Mouse (Mus musculus) megakaryocyte-erythroid progenitor cell, adult 5-6 weeks (primary cell): ENCODE measurements around the gene Nqo1. TPM values are rescaled to one million over a fixed set of nuclear protein-coding genes. Genes with fewer than 3 reads are reported as not detected.

Experiments
- ATAC-seq: replicated peaks from 2 replicates; pipeline ENCODE4 v1.8.0; 2016; ENCODE audit warnings: mild to moderate bottlenecking, inconsistent platforms; ENCODE audit not compliant: severe bottlenecking, poor library complexity, low FRiP score, low TSS enrichment
- total RNA-seq, 2 experiments: library from RNA; stranded (forward) in 1 of 2; stranded (reverse) in 1 of 2; fragments of 200-1000, 215-1000 nt in 1 of 2; fragments of >200 nt in 1 of 2; fragmentation: Nextera tagmentation in 1 of 2; gene quantifications; 2 replicates each; pipeline ENCODE4 v1.2.3; 2014 to 2017

Nqo1 gene
- total RNA-seq, 2 experiments from 2014 or later: 30.2 to 30.4 TPM

DNA sequence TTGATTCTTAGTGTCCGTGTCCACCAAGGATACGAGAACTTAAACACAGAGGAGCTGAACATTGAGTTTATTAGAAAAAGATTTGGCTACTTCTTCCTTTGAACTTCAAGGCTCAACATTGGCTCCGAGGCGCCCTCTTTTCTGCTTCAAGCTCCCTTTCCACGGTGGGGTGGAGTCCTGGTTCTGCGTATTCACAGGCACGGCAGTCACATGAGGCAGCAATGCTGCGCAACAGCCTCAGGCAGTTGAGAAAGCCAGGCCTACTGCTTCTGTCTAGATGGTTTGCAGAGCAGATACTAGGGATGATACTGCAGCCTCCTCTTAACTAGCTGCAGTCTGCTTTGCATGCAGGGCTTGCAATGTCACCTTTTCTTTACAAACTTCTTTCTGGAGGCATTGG, 9.5 kb upstream of the Nqo1 start:
- ATAC-seq: no peak

DNA sequence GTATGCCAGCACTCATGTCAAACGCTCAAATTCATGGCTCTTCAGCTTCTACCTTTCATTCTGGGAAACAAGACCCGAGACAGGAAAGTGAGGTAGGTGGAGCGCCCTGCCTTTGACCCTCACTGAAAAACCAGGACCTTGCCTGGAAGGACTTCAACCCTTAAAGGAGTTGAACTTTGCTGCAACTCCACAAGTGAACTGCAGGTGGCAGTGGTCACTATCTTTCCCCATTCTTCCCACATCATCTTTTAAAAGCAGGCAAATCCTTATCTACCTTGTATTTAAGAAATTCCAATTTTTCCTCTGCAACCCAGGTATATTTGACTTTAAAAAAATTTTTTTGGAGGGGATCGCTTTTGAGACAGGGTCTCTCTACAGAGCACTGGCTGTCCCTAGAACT, 8.4 kb upstream of the Nqo1 start:
- ATAC-seq: 0 out of 2 replicates have a peak, but pooled peaks have one; percentile 53

DNA sequence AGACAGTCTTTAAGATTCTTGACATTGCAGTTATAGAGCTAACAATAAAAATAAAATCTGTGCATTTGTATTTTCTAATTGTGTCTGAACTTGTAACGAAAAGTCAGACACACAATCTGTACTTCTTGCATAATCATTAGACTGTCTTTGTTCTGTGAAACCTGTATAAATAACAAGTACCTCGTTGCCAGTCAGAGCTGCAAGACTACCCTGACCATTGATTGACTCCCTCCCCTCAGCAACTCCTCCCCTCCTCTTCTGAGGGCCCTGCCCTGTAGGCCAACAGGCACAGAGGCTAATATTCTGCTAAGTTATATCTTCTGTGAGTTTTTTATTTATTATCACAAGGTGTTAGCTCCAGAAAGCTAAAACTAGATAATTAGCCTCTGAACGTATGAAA, 2.9 kb upstream of the Nqo1 start:
- ATAC-seq: no peak

DNA sequence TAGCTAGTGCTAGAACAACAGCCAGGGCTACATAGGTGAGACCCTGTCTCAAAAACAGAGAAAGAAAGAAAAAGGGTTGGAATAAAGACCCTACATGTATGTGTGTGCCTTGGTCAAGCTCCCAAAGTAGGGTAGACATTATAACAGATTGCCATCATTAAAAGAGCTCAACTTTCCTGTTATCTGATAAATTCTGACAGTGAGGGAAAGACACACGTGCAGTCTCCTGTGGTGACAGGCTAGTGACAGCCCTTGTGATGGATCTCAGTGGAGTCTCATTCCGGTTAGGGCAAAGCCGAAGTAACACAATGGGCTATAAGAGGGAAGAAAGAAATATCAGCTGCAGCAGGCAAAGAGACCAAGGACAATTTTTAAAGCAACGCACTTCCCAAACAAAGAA, 1.1 kb upstream of the Nqo1 start:
- no peak for ATAC-seq

DNA sequence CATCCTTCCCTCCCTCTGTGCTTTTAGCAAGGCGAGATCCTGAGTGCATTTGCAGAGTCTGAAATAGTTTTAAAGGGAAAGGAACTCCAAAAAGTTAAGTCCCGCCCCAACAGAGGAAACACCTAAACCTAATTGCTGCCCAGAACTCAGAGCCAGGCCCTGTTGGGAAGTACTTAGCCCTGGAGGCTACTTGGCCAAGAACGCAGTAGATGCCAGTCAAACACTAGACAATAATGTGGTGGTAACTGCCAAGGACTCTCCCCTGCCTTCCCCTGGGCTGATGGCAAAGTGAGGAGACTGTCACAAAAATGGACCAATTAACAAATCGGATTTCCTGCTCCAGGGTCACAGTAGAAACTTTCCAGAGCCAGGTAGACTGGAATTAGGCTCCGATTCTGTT, 1.1 kb downstream of the Nqo1 start:
- ATAC-seq: no peak

DNA sequence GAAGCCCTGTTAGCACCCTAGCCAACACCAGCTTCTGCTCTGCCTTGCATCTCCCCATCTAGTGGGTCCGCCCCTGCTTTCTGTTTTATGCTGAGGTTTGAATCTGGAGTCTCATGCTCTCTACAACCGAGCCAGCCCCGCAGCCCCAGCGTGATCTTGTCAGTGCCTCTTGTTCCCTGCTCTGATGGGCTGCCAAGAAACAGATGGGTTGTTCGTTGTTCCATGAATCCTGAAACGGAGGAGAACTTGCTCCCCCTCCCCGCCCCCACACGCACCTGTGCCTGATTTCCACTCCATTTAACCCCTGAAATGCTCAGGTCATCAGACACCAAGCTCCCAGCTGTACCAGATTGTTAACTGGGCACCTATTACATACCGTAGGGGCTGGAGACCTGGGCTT, 3.5 kb downstream of the Nqo1 start:
- ATAC-seq: no peak

DNA sequence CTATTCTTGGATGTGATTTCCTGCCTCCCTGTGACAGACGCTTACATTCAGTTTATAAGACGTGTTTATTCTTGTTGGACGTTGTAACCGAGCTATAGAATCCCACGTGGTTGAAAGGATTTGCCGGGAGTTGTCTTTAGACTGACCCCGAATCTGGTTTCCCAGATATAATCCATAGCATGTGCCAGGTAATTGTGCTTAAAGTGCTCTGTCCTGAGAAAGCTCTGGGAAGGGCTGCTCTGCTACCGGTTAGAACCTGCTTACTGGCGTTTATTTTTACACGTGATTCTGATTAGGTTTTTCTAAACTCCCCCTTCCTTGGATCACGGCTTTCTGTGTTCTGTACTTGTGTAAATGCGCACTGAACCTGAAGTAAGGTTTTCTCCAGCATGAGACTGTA, 5.3 kb downstream of the Nqo1 start:
- ATAC-seq: no peak

DNA sequence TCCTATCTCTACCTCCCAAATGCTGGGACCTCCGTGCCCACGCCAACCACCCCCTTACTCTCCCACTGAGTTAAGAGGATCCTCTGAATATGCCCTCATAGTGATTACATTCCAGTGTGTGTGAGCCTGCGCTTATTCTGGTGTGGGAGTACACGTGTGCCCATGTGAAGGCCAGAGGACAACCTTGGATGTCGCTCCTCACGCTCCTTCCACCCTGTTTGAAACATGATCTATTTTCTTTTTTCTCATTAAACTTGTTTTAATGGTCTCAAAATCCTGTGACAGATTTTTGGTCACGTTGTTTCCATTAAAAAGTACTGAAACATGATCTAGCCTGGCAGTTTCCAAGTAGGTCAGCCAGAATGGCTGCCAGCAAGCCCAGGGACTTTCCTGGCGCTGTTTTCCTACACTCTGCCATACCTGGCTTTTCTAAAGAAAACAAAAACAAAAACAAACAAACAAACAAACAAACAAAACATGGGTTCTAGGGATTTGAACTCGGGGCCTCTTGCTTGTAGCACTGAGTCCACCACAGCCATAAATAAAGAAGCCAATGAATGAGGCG, 6.8 kb downstream of the Nqo1 start:
- ATAC-seq: no peak

DNA sequence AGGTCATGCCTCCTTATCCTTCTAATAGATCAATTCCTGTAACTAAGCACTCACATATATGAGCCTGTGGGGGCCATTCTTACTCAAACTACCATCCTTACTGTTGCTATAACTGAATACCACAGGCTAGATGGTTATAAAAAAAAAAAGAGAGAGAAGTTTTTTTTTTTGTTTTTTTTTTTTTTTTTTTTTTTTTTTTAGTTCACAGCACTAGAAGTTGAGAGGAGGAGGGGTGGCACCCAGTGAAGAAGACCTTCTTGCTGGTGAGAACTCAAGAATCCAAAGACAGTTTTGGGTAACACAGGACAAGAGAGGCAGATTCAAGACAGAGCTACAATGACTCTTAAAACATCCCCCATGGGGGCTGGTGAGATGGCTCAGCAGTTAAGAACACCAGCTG, 7.6 kb downstream of the Nqo1 start:
- ATAC-seq: no peak

DNA sequence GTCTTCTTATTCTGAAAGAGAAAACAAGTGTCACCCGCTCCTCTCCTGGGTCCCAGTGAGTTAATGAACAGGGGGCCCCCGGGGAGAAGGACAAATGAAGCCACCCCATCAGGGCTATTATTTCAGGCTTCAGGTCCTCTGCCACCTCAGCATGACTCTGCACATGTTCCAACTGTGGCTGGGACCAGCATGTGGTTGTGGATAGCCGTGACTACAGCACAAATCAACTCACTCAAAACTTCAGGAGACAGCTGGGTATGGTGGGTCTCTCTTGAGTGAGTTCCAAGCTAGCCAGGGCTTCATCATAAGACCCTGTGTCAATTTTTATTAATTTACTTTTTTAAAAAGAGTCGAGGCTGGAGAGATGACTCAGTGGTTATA, 11.9 kb downstream of the Nqo1 start:
- 0 out of 2 replicates have a peak, but pooled peaks have one; percentile 28 for ATAC-seq

DNA sequence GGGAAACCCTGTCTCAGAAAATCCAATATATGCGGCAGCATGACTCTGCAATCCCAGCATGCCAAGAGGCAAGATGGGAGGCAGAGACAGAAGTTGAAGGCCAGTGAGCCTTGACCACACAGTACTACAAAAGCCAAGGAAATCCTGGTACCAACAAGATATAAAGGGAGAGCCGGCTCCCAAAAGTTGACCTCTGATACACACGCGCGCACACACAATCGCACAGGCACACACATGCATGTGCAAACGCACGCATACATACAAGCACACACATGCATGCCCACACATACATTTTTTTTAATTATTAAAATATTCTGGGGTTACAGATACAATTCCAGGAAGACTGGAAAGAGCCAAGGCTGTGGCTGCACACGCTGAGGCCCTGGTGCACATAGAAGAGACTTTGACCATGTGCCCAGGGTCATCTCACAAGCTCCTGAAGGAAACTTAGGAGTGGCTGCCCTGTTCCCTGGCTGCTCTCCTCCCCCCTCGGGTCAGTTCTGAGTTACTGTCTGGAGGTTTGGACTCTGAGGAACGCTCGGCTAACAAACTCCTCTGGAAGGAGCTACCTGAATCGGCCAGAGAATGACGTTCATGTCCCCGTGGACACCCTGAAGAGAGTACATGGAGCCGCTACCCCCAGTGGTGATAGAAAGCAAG, 12.4 kb downstream of the Nqo1 start:
- no peak for ATAC-seq

DNA sequence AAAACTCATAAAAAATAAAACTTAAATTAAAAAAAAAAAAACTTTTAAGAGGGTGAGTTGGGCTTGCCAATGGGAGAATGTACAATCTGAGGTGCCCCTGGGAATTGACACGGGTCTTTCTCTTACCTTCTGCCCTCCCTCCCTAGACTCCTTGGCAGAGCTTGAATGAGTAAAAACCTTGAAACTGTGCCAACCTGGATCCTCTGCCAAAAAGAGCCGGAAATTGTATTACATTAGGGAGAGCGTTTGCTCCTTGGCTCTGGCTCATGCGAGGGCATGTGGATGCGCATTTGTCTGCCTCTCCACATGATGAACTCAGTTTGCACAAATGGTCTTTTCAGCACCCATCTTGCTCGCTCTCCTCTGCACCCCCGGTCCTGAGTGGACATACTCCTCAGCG, 13.4 kb downstream of the Nqo1 start:
- no peak for ATAC-seq

DNA sequence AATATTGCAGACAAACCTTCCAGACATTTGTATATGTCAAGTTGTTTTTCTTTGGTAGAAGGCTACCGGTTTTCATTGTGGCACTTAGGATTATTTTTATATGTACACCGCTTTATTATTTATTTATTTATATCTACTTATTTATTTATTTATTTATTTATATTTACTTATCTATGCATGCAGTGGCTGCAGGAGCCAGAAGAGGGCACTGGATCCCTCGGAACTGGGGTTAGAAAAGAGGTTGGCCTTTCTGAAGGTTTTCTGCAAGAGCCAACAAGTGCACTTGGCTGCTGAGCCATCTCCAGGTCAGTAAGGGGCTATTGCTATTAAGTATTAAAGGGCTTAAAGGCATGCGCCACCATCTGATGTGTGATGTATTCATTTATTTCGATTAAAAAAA, 15.1 kb downstream of the Nqo1 start:
- no peak for ATAC-seq

DNA sequence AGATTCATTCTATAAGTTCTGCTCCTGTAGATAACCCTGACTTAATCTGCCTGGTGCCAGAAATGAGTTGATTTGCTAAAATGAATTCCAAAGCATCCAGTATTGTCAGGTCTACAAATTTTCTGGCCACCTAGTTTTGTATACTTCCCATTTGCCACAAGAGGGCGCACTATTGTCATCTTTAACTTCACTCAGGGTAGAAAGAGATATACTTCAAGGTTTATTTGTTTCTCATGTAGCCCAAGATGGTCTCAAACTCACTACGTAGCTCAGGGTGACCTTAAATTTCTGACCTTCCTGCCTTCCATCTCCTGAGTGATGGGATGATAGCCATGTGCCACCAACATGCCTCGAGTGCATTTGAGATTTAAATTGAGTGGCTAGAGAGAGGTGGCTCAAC, 16.4 kb downstream of the Nqo1 start:
- peak; percentile 36 for ATAC-seq

DNA sequence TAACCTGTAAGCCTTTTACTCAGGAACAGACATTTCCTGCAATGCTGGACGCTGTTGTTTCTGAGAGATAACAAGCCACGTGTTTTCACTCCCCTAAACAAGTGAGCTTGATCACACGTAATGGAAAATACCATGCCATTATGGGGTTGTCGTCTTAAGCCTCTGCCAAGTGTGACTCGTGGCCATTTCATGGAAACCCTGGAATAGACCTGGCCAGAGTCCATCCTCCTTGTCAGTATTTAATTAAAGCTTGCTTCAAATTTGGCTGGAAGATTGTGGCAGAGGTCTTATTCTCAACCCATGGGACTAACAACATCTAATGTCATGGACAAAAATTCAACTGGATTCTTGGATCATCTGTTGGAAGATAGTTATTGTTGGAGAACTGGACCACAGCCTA, 16.8 kb downstream of the Nqo1 start:
- peak; percentile 80 for ATAC-seq

DNA sequence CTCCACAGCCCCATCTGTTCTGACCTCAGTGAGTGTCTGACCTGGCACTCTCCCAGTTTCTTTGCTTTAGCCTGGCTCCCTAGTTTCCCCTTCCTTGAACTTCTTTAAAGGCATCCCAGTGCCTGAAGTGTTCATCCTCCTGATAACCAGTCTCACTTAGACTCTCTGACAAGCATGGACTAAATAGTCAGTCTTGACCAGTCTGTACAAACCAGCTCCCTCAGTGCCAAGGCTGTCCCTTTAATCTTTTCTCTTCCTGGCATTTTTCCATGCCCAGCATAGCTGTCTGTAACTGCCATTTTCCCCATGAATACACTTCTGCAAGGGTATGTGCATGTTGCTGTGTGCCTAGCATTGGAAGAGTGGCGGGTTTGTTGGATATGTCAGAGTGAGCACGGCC, 17.9 kb downstream of the Nqo1 start:
- ATAC-seq: 0 out of 2 replicates have a peak, but pooled peaks have one; percentile 7

DNA sequence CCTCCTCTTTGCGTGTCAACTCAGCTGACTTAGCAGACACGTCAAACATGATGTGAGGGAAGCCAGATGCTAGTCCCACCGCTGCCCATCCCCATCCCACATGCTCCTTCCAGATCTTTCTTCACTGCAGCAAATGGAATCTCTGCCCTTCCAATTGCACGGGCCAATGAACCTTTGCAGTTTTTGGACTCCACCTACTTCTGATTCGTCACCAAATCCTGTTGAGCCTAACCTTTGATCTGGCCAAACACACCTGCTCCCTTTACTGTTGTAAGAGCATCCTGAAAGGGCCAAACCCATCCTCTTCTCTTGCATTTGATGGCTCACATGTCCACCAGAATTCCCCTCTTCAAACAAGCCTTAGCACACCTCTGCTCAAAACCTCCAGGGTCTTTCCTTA, 18.4 kb downstream of the Nqo1 start:
- no peak for ATAC-seq

DNA sequence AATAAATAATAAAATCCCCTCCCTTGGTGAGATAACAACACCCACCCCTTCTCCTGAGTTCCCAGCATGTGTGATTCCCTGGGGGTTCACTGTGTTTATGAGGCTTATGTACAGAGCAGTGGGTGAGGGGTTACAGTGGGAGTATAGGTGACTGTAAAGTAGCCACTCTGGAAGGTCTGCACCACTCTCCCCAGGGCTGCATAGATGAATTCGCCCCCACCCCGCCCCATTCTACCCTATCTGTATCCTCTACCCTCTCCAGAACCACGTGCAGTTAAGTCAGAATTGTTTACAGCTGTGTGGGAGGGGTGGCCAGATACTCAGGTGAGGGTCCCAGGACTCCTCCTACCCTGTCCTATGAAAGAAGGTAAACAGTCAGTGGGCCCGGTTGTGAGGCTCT, 20.1 kb downstream of the Nqo1 start:
- no peak for ATAC-seq

DNA sequence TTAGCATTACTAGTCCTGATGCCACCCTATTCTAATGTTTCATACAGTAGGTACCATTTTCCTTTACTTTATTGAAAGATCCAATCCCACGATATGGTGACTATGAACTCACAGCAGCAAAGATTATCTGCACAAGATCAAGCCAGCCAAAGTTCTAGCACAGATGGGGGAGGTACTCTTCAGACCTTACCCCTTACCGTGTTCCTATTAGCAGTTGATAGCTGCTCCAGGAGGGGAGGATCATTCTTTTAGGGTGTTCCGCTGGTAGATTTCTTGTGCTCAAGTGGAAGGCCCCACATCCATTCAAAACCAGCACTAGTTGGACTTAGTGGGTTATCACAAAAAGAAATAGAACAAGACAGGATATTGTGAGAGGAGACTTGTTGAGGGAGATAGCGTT, 21.3 kb downstream of the Nqo1 start:
- ATAC-seq: no peak

DNA sequence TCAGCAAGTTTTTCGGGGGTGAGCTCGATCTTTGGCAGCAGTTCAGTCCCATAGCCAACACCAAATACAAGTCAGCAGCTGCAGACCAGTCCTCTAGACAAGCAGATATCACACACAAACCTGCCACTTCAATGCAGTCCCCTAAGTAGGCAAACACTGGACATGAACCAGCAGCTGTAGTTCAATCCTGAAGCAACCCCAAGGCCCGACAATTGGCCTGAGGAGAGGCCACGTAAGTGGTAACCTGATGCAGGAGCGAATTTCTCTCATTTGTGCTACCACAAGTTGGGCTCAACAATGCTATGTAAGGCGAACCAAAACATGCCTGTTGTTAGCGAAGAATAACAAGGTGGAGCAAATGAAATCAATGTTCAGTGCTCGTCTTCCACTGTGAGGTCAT, 22.3 kb downstream of the Nqo1 start:
- no peak for ATAC-seq

DNA sequence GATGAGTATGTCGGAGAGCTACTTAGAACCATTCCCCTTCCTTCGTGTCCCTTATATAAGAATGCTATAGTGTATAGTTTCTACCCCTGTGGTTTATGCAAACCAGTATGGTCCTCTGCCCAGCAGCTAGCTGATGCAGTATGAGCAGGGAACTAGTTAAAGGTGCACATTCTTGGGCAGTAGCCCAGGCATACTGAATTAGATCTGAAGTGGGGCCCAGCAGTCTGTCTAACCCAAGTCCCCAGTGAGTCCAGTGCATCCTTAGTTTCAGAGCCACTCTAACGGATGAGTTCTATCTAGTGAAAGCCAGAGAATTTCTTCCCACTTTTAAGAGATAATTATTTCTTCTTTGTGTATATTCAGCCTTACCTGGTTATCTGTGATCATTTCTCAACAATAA, 25.7 kb downstream of the Nqo1 start:
- ATAC-seq: no peak

DNA sequence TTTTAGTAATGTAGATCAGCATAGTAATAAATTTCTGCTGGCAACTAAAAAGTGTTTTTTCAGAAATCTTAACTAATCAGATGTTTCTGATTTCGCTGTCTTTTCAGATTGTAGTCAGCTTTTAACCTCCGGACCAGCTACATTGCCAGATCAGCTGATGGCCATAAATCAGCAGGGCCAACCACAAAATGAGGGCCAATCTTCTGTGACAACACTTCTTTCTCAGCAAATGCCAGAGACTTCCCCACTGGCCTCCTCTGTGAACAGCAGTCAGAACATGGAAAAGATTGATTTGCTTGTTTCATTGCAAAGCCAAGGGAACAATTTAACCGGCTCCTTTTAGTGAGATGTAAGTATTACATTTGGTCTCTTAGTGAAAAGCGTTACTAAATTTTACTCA, 32.7 kb downstream of the Nqo1 start:
- no peak for ATAC-seq
